Mouse (Mus musculus) liver, adult 2 months (tissue): ENCODE results near the gene Ube3c.

Source experiments
- CTCF ChIP-seq: fragments of 200-500 bp; IDR thresholded peaks from 2 replicates; pipeline ENCODE4 v1.5.1; 2011; ENCODE audit warnings: low read depth, low read length, control low read depth
- POLR2A ChIP-seq: fragments of 200-500 bp; IDR thresholded peaks from 2 replicates; pipeline ENCODE4 v1.6.1; 2011; ENCODE audit warnings: low read length, control low read depth; ENCODE audit not compliant: insufficient read depth; ENCODE audit errors: extremely low read depth

DNA sequence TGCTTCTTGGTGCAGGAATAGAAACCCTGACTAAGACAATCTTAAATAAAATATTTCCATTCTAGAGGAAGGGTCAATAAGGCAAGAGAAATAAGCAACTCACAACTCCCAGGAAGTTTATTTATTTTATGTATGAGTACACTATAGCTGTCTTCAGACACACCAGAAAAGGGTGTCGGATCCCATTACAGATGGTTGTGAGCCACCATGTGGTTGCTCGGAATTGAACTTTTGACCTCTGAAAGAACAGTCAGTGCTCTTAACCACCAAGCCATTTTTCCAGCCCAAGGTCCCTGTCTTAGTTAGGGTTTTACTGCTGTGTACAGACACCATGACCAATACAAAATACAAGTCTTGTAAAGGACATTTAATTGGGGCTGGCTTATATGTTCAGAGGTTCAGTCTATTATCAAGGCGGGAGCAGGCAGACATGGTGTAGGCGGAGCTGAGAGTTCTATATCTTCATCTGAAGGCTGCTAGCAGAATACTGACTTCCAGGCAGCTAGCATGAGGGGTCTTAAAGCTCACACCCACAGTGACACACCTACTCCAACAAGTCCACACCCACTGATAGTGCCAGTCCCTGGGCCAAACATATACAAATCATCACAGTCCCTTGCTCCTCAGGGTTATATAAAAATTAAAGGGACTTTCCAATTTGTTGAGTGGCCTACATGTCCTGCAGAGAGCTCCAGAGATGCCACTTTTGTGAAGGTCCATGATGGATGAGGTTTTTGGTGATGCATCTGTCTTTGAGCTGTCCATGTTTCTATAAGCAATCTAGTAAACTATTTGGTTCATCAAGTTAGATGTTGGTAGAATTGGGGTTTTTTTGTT is 9.0 kb downstream of the Ube3c start:
- no peak for TF ChIP-seq CTCF
- TF ChIP-seq POLR2A = no peak
